Mouse (Mus musculus) heart, embryonic 13.5 days (tissue): ENCODE results near the gene Serinc3. TPM values are rescaled to one million over a fixed set of nuclear protein-coding genes. Genes with fewer than 3 reads are reported as not detected.

Source experiments
- ATAC-seq: fragments of 200-750 bp; cut with Nextera tagmentation; 2 replicates; pipeline ENCODE4 v1.8.0; 2017; ENCODE audit warnings: moderate TSS enrichment; ENCODE audit not compliant: insufficient number of reproducible peaks, low FRiP score, low TSS enrichment; ENCODE audit errors: extremely low read depth
- H3K27ac ChIP-seq: fragments of 300-500 bp; sonication (generic); replicated peaks from 2 replicates; pipeline ENCODE4 v1.5.1; 2015; ENCODE audit warnings: moderate library complexity, mild to moderate bottlenecking, inconsistent platforms
- H3K27me3 ChIP-seq: fragments of 300-500 bp; sonication (generic); replicated peaks from 2 replicates; pipeline ENCODE4 v1.6.1; 2015; ENCODE audit warnings: mild to moderate bottlenecking, inconsistent platforms
- H3K36me3 ChIP-seq: fragments of 300-500 bp; sonication (generic); 2 replicates; pipeline ENCODE4 v1.6.1; 2015; ENCODE audit warnings: mild to moderate bottlenecking, inconsistent platforms
- H3K4me1 ChIP-seq: fragments of 300-500 bp; sonication (generic); 2 replicates; pipeline ENCODE4 v1.6.1; 2015; ENCODE audit warnings: inconsistent platforms
- H3K4me2 ChIP-seq: fragments of 300-500 bp; sonication (generic); 2 replicates; pipeline ENCODE4 v1.6.1; 2015; ENCODE audit warnings: inconsistent platforms, mild to moderate bottlenecking, moderate library complexity
- H3K4me3 ChIP-seq: fragments of 300-500 bp; sonication (generic); 2 replicates; pipeline ENCODE4 v1.5.1; 2015; ENCODE audit warnings: moderate library complexity, mild to moderate bottlenecking, inconsistent platforms
- H3K9ac ChIP-seq: fragments of 300-500 bp; sonication (generic); 2 replicates; pipeline ENCODE4 v1.6.1; 2015; ENCODE audit warnings: inconsistent platforms, mild to moderate bottlenecking, moderate library complexity
- H3K9me3 ChIP-seq: fragments of 300-500 bp; sonication (generic); 2 replicates; pipeline ENCODE4 v1.6.1; 2016; ENCODE audit warnings: inconsistent platforms
- WGBS: fragments of 180-500 bp; shearing (Covaris S2); methylation state at CpG from one replicate; pipeline ENCODE4 v1.1.7; 2015; ENCODE audit warnings: mixed read lengths; 5-methylcytosine and 5-hydroxymethylcytosine counted together
- polyA plus RNA-seq: library from polyadenylated mRNA; unstranded; fragments of >200 nt; fragmentation: Nextera tagmentation; extraction: Ambion mirVana; gene quantifications from 2 replicates; pipeline ENCODE4 v1.2.1, GENCODE M21; 2015

The Serinc3 gene
- polyA plus RNA-seq, 1 experiment from 2014 or later, result 50.1 TPM

GRCm38 (mm10) chr2:163590996-163591395, 53.9 kb downstream of the Serinc3 start:
- 64% methylated on average over 5 of the region's 5 CpGs for WGBS
- no peak for ATAC-seq

GRCm38 (mm10) chr2:163590211-163590610, 54.7 kb downstream of the Serinc3 start:
- Histone ChIP-seq H3K4me2 (no peak overlapping the region), H3K9ac (no peak overlapping the region), H3K27ac (no peak overlapping the region), H3K9me3 (no peaks in the 10 kb centered on the region), H3K36me3 (no peaks in the 10 kb centered on the region), H3K27me3 (0 out of 2 replicates have a peak, but pooled peaks cover 2% of the 10 kb centered on the region), H3K4me1 (peaks cover 13% of the 10 kb centered on the region; the same call in 1 of the 2 replicates), H3K4me3 (no peak overlapping the region)
- no peak for ATAC-seq
- WGBS, result 48% methylated on average over 12 of the region's 12 CpGs

More at GRCm38 (mm10) chr2:163590996-163591395, 53.9 kb downstream of the Serinc3 start:
- Histone ChIP-seq H3K27me3 (0 out of 2 replicates have a peak, but pooled peaks cover under 1% of the 10 kb centered on the region), H3K36me3 (no peaks in the 10 kb centered on the region), H3K4me2 (no peak overlapping the region), H3K9me3 (no peaks in the 10 kb centered on the region), H3K9ac (no peak overlapping the region), H3K4me1 (peaks cover 20% of the 10 kb centered on the region), H3K4me3 (no peak overlapping the region), H3K27ac (no peak overlapping the region)

GRCm38 (mm10) chr2:163587506-163587905, 57.4 kb downstream of the Serinc3 start:
- Histone ChIP-seq H3K4me2 (no peak overlapping the region), H3K9me3 (no peaks in the 10 kb centered on the region), H3K36me3 (no peaks in the 10 kb centered on the region), H3K9ac (no peak overlapping the region), H3K4me3 (no peak overlapping the region), H3K27me3 (0 out of 2 replicates have a peak, but pooled peaks cover 7% of the 10 kb centered on the region), H3K4me1 (peaks cover 5% of the 10 kb centered on the region; the same call in 1 of the 2 replicates), H3K27ac (no peak overlapping the region)
- ATAC-seq, result no peak
- 25% methylated on average over 5 of the region's 5 CpGs for WGBS

DNA sequence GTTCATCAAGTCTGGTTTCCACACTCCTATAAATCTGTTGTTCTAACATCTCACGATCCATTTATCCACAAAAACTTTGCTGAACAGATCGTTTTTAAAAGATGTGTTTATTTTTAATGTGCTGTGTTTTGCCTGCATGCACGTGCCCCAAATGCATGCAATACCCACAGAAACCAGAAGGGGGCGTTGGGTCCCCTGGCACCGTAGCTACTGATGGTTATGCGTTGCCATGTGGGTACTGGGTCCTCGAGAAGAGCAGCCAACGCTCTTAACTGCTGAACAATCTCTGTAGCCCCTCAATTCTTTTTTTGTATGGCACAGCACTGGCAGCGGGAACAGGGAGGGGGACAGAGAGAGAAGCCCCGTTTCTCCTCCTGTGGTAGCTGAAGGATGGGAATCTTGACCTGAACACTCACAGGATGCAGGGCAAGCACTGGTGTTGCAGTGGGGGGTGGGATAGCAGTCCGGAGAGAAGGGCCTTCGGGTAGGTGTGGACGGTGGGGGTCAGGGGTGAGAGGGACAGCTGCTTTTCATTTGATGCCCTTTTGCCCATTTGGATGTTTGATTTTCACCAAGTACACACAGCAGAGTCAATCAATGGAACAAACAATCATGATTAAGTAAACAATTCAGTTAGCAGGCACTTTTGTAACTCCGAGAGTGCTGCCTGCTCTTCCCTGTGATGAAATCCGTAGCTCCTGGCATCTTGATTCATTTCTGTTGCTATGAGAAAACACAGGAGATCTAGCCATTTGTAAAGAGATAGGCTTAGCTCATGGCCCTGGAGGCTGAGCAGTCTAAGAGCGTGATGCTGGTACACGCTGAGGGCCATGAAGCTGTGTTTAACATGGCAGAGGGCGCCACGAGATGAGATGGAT, 58.3 kb downstream of the Serinc3 start:
- 0 out of 2 replicates have a peak, but pooled peaks cover 7% of the 10 kb centered on the region for H3K27me3 ChIP-seq
- no peak for ATAC-seq
- no peak overlapping the region for H3K4me2 ChIP-seq
- WGBS, result 44% methylated on average over 19 of the region's 19 CpGs
- no peaks in the 10 kb centered on the region for H3K36me3 ChIP-seq
- no peak overlapping the region for H3K4me3 ChIP-seq
- H3K9me3 ChIP-seq, result no peaks in the 10 kb centered on the region
- H3K27ac ChIP-seq, result no peak overlapping the region
- no peak overlapping the region for H3K9ac ChIP-seq
- peaks cover 5% of the 10 kb centered on the region; the same call in 1 of the 2 replicates for H3K4me1 ChIP-seq

DNA sequence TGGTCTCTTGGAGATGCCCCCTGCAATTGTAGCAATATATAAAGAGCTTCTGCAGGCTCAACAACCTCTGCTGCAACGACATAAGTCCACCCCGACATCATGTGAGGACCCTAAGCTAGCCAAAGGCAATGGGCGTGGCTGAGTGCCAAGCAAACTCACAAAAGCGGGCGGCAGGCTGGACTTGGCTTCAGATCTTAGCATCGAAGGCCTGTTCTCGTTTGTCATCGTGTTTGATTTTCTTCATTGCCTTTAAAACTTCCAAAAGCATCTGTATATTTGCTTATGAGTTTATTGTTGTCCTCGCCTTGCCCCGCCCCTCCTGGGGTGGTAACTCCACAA, 60.9 kb downstream of the Serinc3 start:
- ATAC-seq, result no peak
- 0 out of 2 replicates have a peak, but pooled peaks cover 7% of the 10 kb centered on the region for H3K27me3 ChIP-seq
- no peaks in the 10 kb centered on the region for H3K9me3 ChIP-seq
- H3K36me3 ChIP-seq, result no peaks in the 10 kb centered on the region
- no peak overlapping the region for H3K4me2 ChIP-seq
- H3K9ac ChIP-seq, result no peak overlapping the region
- H3K4me1 ChIP-seq, result peaks cover 10% of the 10 kb centered on the region; the same call in 1 of the 2 replicates
- H3K4me3 ChIP-seq, result no peak overlapping the region
- WGBS, result 72% methylated on average over 10 of the region's 10 CpGs
- H3K27ac ChIP-seq, result no peak overlapping the region

GRCm38 (mm10) chr2:163583226-163584087, 61.5 kb downstream of the Serinc3 start:
- Histone ChIP-seq H3K4me2 (no peak overlapping the region), H3K27me3 (0 out of 2 replicates have a peak, but pooled peaks cover 7% of the 10 kb centered on the region), H3K27ac (no peak overlapping the region), H3K9ac (no peak overlapping the region), H3K4me1 (peaks cover 10% of the 10 kb centered on the region; the same call in 1 of the 2 replicates), H3K9me3 (no peaks in the 10 kb centered on the region), H3K36me3 (no peaks in the 10 kb centered on the region), H3K4me3 (no peak overlapping the region)
- no peak for ATAC-seq
- 88% methylated on average over 10 of the region's 10 CpGs for WGBS

DNA sequence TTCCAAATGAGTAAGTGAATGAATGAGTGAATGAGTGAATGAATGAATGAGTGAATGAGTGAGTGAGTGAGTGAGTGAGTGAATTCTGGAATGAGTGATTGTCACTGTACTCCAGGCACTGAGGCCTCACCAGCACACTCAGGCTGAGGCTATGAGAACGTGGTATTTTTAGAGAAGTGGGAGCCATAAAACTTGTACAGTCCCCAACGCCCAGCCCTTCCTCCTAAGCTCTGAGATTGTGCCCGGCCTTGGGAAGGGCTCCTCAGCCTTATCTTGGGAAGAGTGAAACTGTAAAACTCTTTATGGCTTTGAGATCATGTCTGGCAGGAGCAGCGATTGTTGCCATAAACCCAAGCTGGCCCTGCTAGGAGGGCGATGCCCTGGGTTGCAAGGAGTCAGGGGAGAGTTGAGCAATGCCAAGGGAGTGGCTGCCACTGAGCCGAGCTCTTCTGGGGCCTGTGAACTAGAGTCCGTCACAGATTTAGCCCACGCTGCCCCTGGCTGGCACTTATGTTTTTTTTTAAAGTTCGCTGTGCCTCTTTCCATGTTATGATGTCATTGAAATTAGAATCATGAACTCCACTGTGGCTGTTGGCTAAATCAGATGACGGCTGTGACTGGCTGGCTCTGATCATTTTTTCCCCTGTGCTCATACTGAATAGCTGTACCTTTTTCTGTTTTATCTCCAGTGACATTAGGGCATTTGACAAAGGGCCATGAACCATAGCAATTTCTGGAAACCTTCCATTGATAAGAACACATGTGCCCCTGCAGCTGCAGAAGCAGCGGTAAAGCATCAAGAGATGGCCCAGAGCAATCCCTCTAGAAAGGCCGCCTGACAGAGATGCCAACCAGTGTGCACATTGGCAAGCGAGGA, 64.6 kb downstream of the Serinc3 start:
- H3K36me3 ChIP-seq, result no peaks in the 10 kb centered on the region
- H3K9ac ChIP-seq, result no peak overlapping the region
- H3K9me3 ChIP-seq, result no peaks in the 10 kb centered on the region
- H3K27ac ChIP-seq, result peak overlapping the region; percentile 42; the same call in 1 of the 2 replicates
- WGBS, result 59% methylated on average over 13 of the region's 13 CpGs
- no peak for ATAC-seq
- peaks cover 10% of the 10 kb centered on the region; the same call in 1 of the 2 replicates for H3K4me1 ChIP-seq
- H3K27me3 ChIP-seq, result peaks cover 5% of the 10 kb centered on the region
- H3K4me3 ChIP-seq, result no peak overlapping the region
- H3K4me2 ChIP-seq, result 0 out of 2 replicates have a peak overlapping the region, but pooled peaks have one; percentile 5

- Histone ChIP-seq H3K27me3 (peaks cover 22% of the 10 kb centered on the region), H3K4me1 (peaks cover 10% of the 10 kb centered on the region; the same call in 1 of the 2 replicates), H3K4me2 (no peak overlapping the region), H3K4me3 (no peak overlapping the region), H3K36me3 (no peaks in the 10 kb centered on the region), H3K9ac (no peak overlapping the region), H3K27ac (no peak overlapping the region), H3K9me3 (no peaks in the 10 kb centered on the region)
- 72% methylated on average over 2 of the region's 2 CpGs for WGBS
- no peak for ATAC-seq
These were observed 66.9 kb downstream of the Serinc3 start for GRCm38 (mm10) chr2:163577986-163578385.

- no peaks in the 10 kb centered on the region for H3K36me3 ChIP-seq
- peak overlapping the region; percentile 13 for H3K4me2 ChIP-seq
- no peak overlapping the region for H3K27ac ChIP-seq
- no peak for ATAC-seq
- no peak overlapping the region for H3K4me3 ChIP-seq
- peaks cover 36% of the 10 kb centered on the region for H3K27me3 ChIP-seq
- no peaks in the 10 kb centered on the region for H3K9me3 ChIP-seq
- WGBS, result 42% methylated on average over 11 of the region's 11 CpGs
- no peak overlapping the region for H3K9ac ChIP-seq
- peaks cover 5% of the 10 kb centered on the region; the same call in 1 of the 2 replicates for H3K4me1 ChIP-seq
These were observed 69.7 kb downstream of the Serinc3 start for GRCm38 (mm10) chr2:163575248-163575647.

- Histone ChIP-seq H3K27me3 (peaks cover 45% of the 10 kb centered on the region), H3K36me3 (no peaks in the 10 kb centered on the region), H3K4me1 (no peaks in the 10 kb centered on the region), H3K4me3 (no peak overlapping the region), H3K9me3 (no peaks in the 10 kb centered on the region), H3K27ac (no peak overlapping the region), H3K9ac (no peak overlapping the region), H3K4me2 (no peak overlapping the region)
- 77% methylated on average over 3 of the region's 3 CpGs for WGBS
- no peak for ATAC-seq
These were observed 70.6 kb downstream of the Serinc3 start for GRCm38 (mm10) chr2:163574321-163574720.
